Mouse (Mus musculus) bone marrow macrophage, adult 2 months (primary cell): ENCODE results near the gene Ddx1. TPM values are rescaled to one million over a fixed set of nuclear protein-coding genes. Genes with fewer than 3 reads are reported as not detected.
A peak's percentile ranks its signal among the peaks of the same experiment; 100 is the strongest.

Source experiments
- H3K27ac ChIP-seq: 2 replicates; pipeline ENCODE4 v1.5.1; 2012; ENCODE audit warnings: low read depth, low read length; ENCODE audit not compliant: insufficient read depth
- H3K4me1 ChIP-seq: 2 replicates; pipeline ENCODE4 v1.6.1; 2012; ENCODE audit warnings: low read length; ENCODE audit not compliant: control insufficient read depth, insufficient read depth
- H3K4me3 ChIP-seq: 2 replicates; pipeline ENCODE4 v1.5.1; 2012; ENCODE audit warnings: mild to moderate bottlenecking, low read length, moderate library complexity; ENCODE audit not compliant: insufficient read depth
- CTCF ChIP-seq: IDR thresholded peaks from 2 replicates; pipeline ENCODE4 v1.5.1; 2012; ENCODE audit warnings: low read depth, mild to moderate bottlenecking, low read length, moderate library complexity
- POLR2A ChIP-seq: IDR thresholded peaks from 2 replicates; pipeline ENCODE4 v1.6.1; 2012; ENCODE audit warnings: mild to moderate bottlenecking, low read depth, low read length, borderline replicate concordance
- polyA plus RNA-seq: library from polyadenylated mRNA; stranded (reverse); fragments of >200 nt; gene quantifications from 2 replicates; pipeline ENCODE4 v1.2.4, GENCODE M21; 2012; ENCODE audit not compliant: missing spikeins, insufficient read depth, insufficient read length

The Ddx1 gene
- polyA plus RNA-seq, 1 experiment = 39.6 TPM

DNA sequence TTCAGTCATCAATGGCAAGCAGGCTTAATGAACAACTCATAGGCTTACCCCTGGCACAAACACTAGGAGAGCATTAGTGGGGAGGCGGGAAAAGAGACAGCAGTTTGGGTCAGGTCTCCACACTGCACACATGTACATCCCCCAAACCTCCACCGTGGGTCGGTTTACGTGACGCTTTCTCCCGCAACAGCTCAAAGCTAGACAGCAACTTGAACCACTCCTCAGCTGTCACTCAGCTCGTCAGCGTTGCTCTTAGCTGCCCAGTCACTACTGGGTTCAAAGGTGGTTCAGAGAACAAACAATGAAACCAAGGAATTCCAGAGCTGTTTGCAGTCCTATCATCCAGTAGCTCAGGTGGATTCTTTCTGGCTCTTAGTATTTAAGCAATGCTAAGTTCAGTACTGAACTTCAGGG lies 30.9 kb downstream of the Ddx1 start:
- Histone ChIP-seq H3K4me3 (no peak overlapping the region), H3K27ac (no peak overlapping the region), H3K4me1 (no peaks in the 10 kb centered on the region)
- TF ChIP-seq POLR2A = no peak
- TF ChIP-seq CTCF = no peak

DNA sequence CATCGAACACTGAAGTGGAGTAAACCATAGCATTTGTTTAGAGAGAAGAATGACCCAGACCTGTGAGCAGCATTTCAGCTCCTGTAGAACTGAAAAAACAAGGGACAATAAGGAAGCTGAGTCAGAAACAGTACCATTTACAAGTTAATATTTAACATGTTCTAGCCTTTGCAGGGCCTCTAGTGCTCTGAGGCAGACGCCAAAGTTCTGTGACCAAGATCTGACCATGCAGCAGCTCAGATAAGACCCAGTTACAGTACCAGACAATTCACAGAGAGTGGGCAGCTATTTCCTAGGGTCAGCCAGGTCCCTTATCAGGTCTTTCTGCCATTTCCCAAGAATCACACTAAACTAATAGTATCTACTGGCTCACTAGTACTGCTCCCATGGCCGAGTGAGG lies 31.4 kb downstream of the Ddx1 start:
- H3K27ac ChIP-seq = no peak overlapping the region
- H3K4me1 ChIP-seq = peaks cover 1% of the 10 kb centered on the region; the same call in 1 of the 2 replicates
- H3K4me3 ChIP-seq = no peak overlapping the region
- no peak for TF ChIP-seq CTCF
- TF ChIP-seq POLR2A = no peak

DNA sequence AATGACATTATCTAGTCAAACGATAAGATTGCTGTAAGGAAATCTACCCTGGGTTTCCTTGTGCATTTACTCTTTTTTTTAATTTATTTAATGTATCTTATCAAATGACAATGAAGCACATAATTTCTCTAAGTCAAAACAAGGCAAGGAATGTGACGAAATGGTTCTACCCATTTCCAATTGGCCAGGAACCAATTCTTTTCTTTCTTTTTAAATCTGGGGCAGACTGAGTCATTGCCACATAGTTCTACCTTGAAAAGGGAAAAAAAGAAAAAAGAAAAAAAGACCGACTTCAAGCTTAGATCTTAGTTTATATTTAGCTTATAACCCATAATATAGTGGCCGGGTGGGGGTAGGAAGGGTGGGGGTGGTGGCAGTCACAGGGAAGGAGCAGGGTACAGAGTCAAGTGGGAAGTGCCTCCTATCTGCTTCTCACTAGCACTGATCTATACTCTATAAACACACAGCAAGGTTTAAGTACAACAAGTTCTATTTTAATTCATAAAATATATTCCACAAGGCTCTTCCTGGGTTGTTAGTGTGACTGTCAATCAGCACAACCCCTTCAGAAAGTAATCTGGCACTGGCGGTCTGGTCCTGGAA lies 32.4 kb downstream of the Ddx1 start:
- TF ChIP-seq CTCF (no peak), POLR2A (no peak)
- H3K4me1 ChIP-seq = peaks cover 10% of the 10 kb centered on the region
- H3K27ac ChIP-seq = no peak overlapping the region
- no peak overlapping the region for H3K4me3 ChIP-seq

DNA sequence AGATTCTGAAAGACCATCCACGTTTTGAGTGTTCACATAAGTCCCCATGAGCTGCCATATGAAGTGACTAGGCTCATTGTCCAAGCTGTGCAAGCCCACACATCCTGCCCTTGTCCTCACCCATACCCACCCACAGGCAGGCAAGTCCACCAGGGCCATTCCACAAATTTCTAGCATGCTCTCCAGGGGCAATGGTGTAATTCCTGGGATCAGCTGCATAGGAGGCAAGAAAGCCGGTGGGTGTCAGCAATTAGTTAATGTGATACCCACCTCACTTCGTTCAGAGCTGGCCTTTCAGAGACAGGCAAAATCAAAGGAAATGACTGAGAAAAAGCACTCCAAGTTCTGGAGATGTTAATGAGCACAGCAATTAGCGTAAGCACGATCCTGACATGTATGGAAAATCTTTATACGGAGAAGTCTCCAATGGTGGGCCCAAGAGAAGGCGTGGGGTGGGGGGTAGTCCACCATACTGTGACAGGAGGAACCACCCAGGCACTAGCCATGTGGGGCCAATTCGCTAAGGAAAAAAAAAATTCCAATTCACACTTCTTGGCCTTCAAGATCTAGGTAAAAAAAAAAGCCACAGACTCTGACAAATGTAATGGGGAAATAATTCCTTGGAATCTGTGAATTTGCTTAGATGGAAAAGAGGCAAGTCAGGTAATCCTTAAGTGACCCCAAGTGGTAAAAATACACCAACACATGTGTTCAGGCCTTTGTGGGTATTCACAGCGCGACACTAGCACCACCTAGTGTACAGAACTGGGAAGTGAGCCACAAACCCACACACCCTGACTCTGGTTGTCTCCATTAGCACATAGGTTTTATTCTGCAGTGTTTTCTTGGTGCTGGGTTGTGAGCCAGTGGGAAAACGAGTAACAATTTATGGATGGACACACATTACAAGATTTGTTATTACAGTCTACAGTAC lies 34.4 kb downstream of the Ddx1 start:
- Histone ChIP-seq H3K4me3 (no peak overlapping the region), H3K27ac (no peak overlapping the region), H3K4me1 (peaks cover 12% of the 10 kb centered on the region)
- TF ChIP-seq CTCF = peak; percentile 75
- TF ChIP-seq POLR2A = no peak

DNA sequence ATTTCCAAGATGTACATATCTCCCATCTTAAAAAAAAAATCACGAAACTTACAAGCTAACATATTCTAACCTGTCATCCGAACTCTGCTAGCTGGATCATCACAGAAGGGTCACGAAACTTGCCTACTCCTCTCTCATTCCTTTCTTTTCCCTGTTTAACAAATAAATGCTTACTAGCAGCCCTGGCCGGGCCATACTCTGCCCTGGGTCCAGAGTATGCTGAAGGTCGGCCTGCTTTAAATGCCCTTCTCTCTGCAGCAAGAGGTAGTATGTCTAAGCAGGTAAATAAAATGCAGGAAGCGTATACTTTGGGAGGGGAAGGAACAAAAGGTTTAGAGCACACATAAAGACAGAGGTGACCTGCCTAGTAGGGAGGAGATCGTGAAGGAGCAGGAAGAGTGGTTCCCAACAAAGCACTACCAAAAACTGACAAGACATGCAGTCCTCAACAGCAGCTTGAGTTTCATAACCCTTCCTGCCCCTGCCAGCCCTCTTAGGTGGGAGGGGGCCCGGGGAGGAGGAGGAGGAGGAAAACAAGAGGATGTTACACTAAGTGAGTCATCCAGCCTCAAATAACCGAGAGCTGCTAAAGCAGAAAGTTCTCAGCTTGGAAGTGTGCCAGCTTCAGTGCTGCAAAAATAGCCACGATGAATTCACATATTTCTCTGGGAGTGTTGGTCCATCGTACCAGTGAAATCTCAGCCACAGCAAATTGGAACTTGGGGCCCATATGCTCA lies 37.1 kb downstream of the Ddx1 start:
- peaks cover 12% of the 10 kb centered on the region for H3K4me1 ChIP-seq
- H3K4me3 ChIP-seq = no peak overlapping the region
- no peak overlapping the region for H3K27ac ChIP-seq
- TF ChIP-seq POLR2A = no peak
- no peak for TF ChIP-seq CTCF

DNA sequence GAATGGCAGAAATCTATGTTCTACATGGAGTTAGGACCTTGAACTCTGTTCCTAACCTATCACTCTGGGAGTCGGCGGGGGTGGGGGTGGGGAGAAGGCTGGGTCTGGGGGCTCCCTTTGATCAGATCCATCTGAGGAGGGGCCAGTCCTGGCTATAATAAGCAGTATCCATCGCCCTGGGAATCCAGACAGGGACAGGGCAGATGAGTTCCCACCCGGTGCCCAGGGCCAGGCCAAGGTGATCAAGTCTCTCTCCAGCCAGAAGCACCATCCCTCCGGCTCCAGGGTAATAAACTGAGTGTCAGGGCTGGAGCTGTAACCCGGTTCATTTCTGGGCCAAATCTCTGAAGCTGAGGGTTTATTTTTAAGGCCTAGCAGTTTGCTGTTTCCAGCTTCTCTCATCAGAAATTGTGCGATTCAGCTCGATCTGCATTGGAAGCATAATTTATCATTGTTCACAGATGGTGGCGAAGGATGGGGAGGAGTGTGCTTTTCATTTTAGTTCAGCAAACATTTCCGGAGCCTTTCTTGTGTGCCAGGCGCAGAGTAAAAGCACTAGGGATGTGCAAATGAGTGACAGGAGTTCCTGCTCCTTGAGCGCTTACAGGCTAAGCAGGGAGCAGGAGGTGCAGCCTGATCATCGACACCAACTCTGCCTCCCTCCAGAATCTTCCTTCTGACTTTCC lies 39.2 kb downstream of the Ddx1 start:
- no peak for TF ChIP-seq POLR2A
- no peak for TF ChIP-seq CTCF
- Histone ChIP-seq H3K4me3 (no peak overlapping the region), H3K27ac (no peak overlapping the region), H3K4me1 (peaks cover 12% of the 10 kb centered on the region)

DNA sequence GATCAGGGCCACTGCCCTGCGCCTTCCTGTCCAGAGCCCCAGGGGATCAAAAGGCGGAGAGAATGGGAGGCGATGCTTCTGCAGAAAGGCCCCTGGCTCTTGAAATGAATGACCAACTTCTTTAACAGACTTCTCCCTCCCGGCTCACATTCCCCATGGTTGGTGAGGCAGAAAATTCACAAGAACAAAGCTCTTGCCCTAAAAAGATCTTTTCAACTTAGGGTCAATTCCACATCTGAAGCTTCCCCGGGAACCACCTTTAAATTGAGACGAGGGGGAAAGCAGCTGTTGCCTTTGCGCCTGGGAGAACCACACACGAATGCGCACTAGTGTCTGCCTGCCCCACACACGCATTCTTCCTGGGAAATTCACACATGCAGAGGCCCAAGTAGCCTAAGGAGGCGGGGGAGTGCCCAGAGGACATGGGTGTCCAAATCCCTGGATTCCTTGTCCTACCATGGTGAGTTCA lies 40.0 kb downstream of the Ddx1 start:
- Histone ChIP-seq H3K27ac (no peak overlapping the region), H3K4me3 (no peak overlapping the region), H3K4me1 (peaks cover 12% of the 10 kb centered on the region)
- TF ChIP-seq CTCF = no peak
- no peak for TF ChIP-seq POLR2A

DNA sequence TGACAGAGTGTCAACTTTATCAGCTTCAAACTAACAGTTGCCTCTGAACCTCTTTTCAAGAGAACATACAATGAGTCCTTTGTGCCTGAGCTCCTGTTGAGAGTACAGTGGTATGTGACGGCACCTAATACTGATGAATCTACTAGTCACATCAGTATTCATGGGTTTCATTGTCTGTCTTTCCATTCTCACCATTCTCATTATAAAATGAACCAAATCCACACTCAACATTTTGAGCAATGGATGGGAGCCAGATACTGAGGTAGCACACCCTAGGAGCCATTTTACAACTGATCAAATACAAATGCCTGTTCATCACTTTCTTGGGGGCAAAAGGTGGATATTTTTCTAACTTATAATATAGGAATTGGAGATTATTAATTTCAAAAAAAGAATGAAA lies 40.5 kb downstream of the Ddx1 start:
- Histone ChIP-seq H3K27ac (no peak overlapping the region), H3K4me1 (peaks cover 12% of the 10 kb centered on the region), H3K4me3 (no peak overlapping the region)
- TF ChIP-seq CTCF (no peak), POLR2A (no peak)

DNA sequence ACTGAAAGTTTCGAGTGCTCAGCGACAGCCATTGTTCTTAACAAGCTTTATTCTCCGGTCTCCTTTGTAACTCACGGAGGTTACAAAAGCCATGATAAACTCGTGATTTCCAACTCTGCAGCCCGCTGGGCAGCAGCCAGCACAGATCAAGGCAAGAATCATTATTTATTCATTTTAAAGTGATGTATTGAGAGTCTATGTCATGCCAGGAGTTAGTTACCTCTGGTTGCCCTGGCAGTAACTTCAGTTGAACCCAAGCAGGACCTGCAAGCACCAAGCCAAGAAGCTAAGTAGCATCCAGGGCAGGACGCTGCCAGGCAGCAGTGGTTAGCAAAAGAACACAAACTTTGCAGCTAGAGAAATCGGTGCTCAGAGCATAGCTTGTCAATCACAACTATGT lies 41.9 kb downstream of the Ddx1 start:
- TF ChIP-seq POLR2A = no peak
- TF ChIP-seq CTCF = no peak
- Histone ChIP-seq H3K27ac (no peak overlapping the region), H3K4me3 (no peak overlapping the region), H3K4me1 (peaks cover 7% of the 10 kb centered on the region)
